Mouse (Mus musculus) 416B (cell line): ENCODE data around the gene Fchsd2.

Experiments used
- DNase-seq: peaks from one replicate; pipeline ENCODE4 v3.0.0; 2011; ENCODE audit warnings: low read depth

Gene Fchsd2

DNA sequence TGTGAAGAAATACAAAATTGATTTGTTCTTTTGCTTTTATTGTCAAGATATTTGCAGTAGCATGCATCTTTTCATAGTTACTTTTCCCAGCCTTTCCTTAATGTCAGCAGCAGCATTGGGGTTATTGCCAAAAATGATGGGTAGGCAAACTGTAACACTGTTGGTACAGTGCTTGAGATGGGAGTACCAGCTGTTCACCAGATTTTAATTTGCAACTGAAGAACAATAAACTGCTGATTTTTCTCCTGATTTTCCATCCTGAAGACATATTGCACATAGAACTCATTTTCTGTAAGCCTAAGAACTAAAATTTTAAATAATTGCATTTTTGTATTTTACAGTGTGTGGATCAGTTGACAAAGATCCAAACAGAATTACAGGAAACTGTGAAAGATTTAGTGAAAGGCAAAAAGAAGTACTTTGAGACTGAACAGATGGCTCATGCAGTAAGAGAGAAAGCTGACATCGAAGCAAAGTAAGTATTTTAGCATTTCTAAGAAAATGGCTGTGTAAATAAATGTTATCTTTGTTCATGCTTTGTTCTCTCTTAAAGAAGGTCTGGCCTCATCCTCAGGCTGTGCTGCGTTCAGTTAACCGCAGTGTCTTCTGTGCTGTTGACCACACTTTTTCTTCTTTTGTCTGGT, 98.8 kb downstream of the Fchsd2 start:
- DNase-seq: no peak

DNA sequence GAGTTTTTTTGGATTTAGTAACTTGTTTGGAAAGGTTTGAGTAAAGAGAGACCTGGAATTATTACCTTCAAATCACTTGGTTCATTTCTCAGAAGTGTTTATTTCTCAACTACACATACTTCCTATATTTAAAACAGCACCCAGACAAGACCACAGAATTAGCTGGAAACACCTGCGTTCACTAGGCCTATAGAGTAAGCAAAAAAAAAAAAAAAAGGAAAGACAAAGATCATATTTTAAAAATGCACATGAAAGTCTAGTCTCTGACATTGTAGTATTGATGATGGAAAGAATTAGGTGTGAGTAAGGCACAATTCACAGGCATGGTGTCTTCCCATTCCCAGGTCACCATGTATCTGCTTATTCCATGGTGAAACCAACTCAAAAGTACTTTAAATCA, 118.2 kb downstream of the Fchsd2 start:
- no peak for DNase-seq

DNA sequence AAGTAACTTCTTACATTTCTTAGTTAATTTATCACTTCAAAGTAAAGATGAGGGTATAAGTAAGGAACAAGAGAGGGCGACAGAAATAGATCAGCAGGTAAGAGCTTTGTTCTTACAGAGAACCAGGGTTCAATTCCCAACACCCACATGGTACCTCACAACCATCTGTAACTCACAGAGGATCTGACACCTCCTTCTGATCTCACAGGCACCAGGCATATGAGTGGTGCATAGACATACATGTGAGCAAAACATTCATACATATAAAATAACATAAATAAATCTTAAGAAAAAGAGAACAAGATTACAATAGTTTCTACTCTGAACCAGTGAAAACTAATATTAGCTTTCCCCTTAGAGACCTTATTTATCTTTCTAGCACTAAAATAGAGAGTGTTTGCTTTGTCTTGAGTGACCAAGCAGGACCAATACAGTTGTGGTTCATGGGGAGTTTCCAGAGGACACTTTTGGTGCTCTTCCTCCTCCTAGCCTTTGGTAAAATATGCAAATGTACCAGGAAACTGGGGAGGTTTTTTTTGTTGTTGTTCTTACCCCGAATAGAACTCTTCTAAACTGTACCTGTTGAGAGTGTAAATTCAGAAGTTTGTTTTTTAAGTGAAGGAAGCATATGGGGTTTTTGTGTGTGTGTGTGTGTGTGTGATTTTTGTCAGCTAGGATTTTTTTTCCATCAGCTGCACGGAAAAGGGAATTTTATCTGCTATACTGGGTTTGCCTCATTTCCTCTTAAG, 121.0 kb downstream of the Fchsd2 start:
- peak; percentile 28 for DNase-seq

DNA sequence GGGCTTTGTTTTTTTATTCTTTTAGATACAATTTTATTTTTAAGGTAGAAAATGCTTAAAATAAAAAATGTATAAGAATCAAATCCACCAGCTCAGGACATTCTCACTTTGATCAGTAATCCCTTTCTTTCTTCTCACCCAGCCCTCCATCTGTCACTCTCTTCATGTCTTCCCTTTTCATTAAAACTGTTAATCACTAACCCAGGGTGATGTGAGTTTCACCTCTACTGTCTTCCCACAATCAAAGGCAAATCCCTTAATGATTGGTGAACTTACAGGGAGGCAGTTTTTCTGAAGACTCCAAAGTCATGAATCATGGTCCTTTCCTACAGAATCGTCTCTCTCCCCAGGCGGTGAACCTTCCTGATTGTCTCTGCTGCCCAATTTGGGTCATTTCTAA, 124.1 kb downstream of the Fchsd2 start:
- no peak for DNase-seq

DNA sequence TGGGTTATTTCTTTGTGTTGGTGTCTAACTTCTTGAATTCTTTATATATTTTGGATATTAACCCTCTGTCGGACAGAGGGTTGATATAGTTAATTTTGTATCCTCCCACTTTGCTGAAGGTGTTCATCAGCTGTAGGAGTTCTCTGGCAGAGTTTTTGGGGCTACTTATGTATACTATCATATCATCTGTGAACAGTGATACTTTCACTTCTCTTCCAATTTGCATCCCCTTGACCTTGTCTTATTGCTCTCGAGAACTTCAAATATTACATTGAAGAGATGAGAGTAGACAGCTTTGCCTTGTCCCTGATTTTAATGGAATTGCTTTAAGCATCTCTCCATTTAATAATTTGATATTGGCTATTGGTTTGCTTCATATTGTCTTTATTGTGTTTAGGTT, 130.8 kb downstream of the Fchsd2 start:
- DNase-seq: no peak

DNA sequence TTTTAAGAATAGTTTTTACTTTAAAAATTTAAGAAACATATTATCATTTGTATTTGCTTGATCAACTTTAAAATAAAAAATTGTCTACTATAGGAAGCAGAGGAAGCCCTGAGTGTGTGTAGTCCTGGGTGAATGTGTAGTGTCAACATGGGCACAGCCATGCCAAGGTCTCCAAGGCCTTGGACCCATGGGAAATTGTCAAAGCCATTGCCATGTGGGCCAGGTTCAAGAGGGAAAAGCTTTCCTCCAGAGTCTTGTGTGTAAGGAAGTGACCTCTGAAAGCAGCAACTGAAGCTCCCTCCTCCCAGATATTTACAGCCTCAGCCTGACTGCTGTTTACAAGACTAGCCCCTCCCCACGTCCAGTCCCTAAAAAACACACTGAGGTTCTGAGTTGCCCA, 136.7 kb downstream of the Fchsd2 start:
- DNase-seq: no peak

DNA sequence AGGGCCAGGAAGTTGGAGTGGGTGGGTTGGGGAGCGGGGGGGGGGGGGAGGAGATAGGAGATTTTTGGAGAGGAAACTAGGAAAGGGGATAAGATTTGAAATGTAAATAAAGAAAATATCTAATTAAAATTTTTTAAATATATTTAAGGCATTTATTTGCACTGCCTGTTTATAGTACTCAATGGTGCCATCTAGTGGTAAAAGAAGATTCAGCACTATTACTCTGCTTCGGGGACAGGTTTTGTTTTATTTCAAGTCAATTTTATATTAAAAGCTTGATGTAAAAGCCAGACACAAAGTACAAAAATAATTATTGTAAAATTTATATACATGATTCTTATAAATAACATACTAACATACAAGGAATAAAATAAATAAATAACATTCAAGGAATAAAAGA, 138.8 kb downstream of the Fchsd2 start:
- peak; percentile 73 for DNase-seq

DNA sequence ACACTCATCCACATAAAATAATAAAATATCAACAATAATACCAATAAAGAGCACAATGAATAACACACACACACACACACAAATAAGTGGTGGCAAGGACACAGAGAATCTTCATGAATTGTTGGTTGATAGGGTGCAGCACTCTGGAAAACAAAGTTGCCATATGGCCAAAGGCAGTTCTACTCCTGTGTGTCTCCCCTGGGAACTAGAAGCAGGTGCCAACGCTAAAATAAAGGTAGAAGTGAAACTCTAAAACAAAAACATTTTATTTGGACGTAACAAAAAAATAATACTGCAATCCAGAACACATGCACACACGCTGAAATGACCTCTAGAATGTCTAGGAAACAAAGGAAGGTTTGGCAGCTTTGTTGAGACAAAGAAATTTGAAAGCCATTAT, 140.1 kb downstream of the Fchsd2 start:
- DNase-seq: no peak

DNA sequence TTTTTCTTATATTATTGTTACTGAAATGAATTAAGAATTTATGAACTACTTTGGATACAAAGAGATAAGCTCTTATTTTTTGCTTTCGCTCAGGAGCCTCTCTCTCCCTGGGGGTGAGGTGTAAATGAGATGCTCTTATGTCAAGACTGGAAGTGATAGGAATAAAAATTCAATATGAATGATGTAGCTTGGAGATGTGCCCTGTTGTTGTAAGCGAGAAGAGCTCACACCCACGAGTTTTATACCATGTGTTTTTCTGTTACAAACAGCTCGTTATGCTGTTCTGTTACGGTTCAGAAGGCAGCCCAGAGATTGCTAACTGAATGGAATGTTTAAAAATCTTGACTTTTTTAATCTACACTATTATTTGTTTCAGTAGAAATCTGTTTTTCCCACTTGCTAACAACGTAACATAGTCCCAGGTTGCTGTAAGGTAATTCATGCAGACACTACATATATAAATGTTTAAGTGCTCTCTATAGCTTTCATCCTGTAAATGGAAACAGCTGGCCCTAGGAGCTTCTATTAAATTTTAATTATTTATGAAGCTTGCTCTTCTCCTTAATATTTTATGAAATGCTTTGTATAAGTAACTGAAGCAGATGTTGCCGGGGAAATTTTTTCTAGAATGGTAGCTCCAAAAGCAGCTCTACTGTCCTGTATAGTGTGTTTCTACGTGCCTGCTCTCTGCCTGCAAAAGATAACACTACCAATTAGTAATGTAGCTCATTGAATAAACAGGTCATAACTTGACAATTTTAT, 144.2 kb downstream of the Fchsd2 start:
- no peak for DNase-seq

DNA sequence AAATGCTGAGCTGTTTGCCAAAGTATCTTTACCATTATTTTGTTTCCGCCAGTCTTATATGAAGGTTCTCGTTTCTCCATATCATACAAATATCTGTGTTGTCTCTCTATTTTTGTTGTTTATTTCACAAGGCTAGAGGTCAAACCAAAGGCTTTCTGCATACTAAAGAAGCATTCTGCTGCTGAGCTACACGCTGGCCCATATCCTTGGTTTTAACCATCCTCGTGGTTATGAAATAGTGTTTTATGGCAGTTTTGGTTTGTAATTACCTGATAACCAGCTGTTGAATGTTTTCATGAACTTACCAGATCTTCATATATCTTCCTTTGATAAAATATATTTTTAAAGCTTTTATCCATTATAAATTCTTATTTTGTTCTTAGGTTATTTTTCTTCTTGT, 156.1 kb downstream of the Fchsd2 start:
- no peak for DNase-seq

DNA sequence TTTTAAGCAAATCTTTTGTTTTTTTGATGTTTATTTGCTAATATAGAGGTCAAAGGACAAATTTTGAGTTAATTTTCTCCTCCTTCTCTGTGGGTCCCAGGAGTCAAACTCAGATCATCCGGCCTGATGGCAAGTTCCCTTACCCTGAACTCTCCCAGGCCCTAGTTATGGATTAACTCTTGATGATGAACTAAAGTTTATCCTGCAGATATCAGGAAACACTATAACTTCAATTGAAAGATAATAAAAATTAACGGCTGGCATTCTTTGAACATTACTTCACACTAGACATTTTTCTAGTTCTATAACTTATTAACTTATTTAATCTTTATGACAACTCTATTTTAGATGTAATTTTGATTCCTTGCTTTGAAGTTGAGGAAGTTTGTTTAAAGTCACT, 156.5 kb downstream of the Fchsd2 start:
- no peak for DNase-seq

DNA sequence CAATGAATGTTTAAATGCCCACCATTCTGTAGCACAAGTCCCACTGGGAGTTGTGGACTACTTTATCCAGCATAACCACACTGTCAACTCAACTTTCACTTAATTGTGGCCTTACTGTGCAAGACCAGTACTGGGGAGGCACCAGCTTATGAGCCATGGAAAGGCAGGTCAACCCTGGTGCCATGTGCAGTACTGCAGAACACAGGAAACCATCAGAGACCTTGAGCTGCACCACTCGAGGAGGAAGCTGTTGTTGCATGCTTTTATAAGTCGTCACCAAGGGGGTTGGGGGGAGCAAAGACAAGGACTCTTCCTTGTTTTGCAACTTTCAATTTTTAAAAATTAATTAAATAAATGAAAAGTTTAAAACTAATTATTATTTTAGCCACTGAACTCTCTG, 160.4 kb downstream of the Fchsd2 start:
- DNase-seq: peak; percentile 77

DNA sequence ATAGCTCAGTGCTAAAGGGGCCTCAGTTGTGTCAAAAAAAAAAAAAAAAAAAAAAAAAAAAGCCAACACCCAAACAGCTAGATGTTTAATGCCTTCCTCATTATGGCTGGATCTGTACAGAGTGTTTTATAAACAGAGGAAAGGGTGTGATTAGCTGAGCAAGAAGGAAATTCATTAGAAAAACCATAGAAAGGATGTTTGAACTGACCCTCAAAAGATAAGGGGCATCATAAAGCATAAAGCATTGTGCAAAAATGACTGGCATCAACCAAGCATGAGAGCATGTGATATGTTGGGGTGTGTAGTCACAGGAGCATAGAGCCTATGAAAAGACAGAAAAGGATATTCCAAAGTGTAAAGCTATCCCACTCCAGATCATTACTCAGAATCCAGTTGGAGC, 165.8 kb downstream of the Fchsd2 start:
- DNase-seq: no peak

DNA sequence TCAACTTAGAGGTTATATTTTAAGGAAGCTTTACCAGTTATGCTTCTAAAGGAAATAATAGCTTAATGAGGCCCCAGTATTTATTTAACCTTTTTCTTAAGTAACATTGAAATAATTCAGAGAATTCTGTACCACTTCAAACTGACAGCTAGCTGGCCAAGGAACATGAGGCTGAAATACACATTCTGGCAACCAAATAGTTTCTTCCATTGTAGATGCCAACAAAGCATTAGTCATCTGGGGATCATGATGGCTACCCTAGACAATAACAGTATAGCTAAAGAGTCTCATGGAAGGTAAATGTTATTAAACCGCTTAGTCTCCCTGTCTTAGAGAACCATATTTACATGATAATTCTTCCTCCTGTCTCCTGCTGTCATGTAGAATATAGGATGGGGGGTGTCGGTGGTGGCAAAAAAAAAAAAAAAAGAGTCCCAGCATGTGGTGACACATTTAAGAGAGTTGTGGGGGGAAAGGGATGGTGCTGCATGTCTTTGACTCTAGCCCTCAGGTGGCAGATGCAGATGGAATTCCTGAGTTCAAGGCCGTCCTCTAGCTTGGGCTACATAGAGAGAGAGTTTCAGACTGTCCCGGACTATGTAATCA, 169.4 kb downstream of the Fchsd2 start:
- DNase-seq: no peak

DNA sequence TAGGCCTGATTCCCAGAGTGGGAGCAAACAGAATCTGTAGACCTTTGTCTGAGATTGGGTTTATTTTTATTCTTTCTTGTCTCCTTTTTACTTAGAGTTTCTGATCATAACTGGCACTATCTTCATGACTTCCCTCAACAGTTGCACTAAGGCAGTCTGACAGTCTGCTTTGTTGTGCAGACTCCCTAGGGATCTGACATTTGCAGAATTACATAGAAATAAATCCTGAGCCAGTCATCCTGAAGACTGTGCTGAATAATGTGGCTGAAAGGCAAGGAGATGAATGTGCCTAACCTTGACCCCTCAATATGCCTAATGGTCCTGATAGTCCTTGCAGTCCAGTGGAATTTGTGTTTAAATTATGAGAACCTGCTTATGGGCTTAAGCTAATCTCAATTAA, 170.8 kb downstream of the Fchsd2 start:
- no peak for DNase-seq

DNA sequence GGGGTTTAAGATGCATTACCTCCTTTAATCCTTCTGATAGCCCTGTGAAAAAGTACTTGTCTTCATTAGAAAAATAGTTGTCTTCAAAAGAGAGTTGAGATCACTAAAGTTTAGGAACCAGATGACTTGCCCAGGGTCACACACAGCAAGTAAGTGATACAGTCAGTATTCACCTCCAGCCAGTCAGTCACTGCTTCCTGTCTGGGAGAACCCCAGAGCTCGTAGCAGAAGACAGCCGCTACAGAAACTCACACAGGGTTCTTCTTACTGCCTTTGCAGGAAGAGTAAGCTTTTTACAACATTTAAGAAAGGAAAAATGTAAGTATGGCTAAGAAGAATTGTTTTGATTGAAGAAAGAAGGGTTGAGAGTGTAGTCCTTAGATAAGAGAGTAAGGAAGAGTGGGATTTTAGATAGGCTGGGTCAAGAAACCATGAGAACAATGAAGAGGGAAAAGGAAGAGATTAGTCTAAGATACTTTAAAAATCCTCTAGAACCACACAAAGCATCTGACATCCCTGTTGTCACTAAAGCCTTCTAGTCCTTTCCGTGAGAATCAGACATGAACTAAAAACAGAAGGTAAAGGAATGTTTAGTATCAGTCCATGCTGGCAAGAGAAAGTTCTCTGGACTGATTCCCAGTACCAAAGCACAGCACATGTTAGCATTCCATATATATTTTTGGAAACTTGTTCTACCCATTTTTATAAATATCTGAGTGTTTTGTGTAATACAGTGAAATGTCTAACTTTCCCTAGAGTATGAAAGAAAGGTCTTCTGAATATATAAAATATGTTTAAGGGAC, 175.0 kb downstream of the Fchsd2 start:
- DNase-seq: peak; percentile 26

DNA sequence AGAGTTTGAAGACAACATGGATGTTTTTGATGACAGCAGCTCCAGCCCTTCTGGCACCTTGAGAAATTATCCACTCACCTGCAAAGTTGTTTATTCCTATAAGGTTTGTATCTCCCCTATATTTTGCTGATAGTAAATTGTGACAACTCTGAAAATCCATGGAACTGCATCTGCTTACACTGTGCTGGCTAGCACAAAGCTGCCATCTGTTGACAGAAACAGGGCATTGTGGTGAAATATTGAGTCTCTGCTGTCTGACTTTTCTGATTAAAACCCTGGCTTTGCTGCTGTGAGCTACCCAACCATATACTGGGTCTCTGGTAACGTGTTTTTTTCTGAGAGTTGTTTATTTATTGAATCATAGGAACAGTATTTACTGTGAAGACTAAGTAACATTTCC, 178.9 kb downstream of the Fchsd2 start:
- DNase-seq: peak; percentile 50

DNA sequence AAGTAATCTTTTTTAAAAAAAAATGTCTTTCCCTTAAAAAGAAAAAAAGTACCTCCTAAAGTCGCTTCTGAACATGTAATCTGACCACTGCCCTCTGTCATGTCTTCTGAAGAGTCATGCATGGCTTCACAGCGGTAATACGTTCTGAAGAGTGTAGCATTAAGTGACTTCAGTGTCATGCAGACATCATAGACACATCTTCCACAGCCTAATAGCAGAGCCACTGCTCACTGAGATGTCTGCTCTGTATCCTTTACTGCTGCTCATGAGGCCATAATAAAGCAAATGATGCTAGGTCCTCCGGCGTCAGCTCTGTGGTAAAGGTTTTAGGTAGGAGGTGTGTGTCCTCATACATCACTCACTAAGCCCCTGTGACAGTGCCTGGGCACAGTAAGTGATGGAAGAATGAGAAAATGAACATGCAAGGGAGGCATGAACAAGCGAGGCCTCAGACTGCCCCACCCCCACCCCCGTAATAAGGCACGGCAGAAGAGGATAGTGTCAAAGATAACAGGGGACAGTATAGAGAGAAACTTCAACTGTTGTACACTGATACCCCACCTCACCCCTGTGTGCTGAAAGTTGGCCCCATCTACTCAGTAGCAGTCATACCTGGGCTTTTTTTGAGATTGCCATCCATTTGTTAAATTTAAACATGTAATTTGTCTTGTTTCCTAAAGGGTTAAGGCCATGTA, 179.9 kb downstream of the Fchsd2 start:
- no peak for DNase-seq

DNA sequence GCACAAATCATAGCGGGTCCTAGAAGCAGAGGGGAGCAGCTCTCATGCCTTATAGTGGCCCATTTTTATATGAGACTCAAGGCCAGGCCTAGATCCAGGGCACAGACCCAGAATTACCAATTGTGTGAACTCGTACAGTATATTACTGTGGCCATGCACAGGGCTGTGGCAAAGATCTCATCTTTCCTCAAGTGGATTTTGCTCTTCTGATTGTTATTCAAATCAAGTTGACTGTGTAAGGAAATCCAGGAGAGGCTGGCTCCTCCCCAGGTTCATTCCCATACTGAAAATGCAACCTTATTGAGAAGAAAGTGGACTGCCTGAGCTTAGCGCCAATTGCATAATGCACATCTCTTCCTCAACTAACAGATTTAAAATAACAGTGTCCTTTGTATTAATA, 190.1 kb downstream of the Fchsd2 start:
- DNase-seq: no peak

DNA sequence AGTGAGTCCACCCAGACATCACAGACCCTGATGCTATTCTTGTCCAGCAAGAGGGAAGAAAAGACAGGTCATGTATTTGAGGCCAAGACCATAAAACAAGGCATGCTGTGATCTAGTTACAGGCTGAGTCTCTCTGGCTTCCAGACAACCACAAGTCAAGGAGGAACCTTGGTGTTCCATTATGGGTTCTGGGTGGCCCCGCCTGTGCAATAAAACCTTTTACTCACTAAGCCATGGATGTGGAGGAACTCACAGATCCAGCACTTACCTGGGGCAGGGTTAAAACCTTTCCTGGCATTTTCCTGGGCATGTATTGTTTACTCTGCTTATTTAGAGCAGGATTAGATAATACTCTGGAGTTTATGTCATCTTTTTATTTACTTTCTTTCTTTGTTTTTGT, 191.8 kb downstream of the Fchsd2 start:
- DNase-seq: no peak

DNA sequence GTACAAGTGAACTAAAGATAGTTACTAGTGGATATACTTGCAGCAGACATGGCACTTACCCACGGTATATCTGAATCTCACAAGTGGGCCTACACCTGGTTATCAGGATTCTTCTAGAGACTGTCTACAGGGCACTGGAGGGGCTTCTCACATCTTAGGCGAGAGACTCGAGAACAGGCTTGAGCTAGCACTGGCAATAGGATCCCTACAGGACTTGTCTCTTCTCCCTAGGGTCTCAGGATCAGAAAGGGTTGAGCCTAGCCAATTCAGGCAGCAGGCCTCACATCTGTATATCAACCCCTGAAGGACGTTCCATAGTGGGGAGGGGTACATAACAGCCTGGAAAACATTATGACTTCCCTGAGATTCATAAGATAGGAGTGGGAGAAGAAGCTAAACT, 194.2 kb downstream of the Fchsd2 start:
- no peak for DNase-seq
